Mouse (Mus musculus): Measurements from ENCODE around the gene Pomt1. TPM values are rescaled to one million over a fixed set of nuclear protein-coding genes. Genes with fewer than 3 reads are reported as not detected.

Pomt1 gene
- total and polyA plus RNA-seq, 3 experiments: 13.6 to 16.7 (median 16.0) TPM

GRCm38 (mm10) chr2:32200033-32200432 lies 36.4 kb upstream of the Pomt1 start:
- TF ChIP-seq SMC3 (IDR thresholded peaks at IDR 0.05; ENCODE audit: low read depth, low read length): no peak
- no peak for TF ChIP-seq USF1 (IDR thresholded peaks at IDR 0.05; ENCODE audit: low read depth, low read length)
- TF ChIP-seq MAX (IDR thresholded peaks at IDR 0.05; ENCODE audit: low read length): no peak
- no peak for TF ChIP-seq KAT2A (IDR thresholded peaks at IDR 0.05; ENCODE audit: insufficient replicate concordance, low read length)
- no peak for TF ChIP-seq POLR2A (IDR thresholded peaks at IDR 0.05; ENCODE audit: low read depth, low read length)
- TF ChIP-seq PAX5 (IDR thresholded peaks at IDR 0.05; ENCODE audit: low read length): no peak
- no peak for TF ChIP-seq TCF12 (IDR thresholded peaks at IDR 0.05; ENCODE audit: low read depth, low read length)
- TF ChIP-seq ZNF384 (IDR thresholded peaks at IDR 0.05; ENCODE audit: low read depth, low read length): no peak
- TF ChIP-seq CHD1 (IDR thresholded peaks at IDR 0.05; ENCODE audit: low read depth, low read length): no peak
- TF ChIP-seq MXI1 (IDR thresholded peaks at IDR 0.05; ENCODE audit: low read depth, low read length): no peak
- TF ChIP-seq GABPA (IDR thresholded peaks at IDR 0.05; ENCODE audit: insufficient replicate concordance, low read depth, low read length): no peak
- H3K27me3 ChIP-seq (replicated peaks): no peaks in the 10 kb centered on the region
- in situ Hi-C loops (cut with MboI; ENCODE audit: low pct_ligation_motif_present, low pct_unique_long_range_greater_than_20kb, low sequenced_read_pairs): no loop called here
- H3K36me3 ChIP-seq (replicated peaks in 1 of 2; ENCODE audit: control insufficient read depth in 1 of 2, insufficient read depth in 1 of 2, low read length in 1 of 2): peaks cover 92 to 99% of the 10 kb centered on the region in 2 experiments
- dilution Hi-C loops (cut with MboI; ENCODE audit: extremely low pct_ligation_motif_present, extremely low pct_unique_long_range_greater_than_20kb, low sequenced_read_pairs): no loop called here
- H3K4me2 ChIP-seq (ENCODE audit: insufficient read depth, low read depth, poor library complexity, severe bottlenecking): no peak overlapping the region
- H3K4me3 ChIP-seq (replicated peaks in 1 of 3; ENCODE audit: low read depth in 2 of 3, low read length in 2 of 3, poor library complexity in 1 of 3): no peak overlapping the region
- no peaks in the 10 kb centered on the region for H3K4me1 ChIP-seq (ENCODE audit: control insufficient read depth in 1 of 2, insufficient read depth in 2 of 2)
- H3K9me3 ChIP-seq (replicated peaks; ENCODE audit: low read length): no peaks in the 10 kb centered on the region
- H3K79me2 ChIP-seq (replicated peaks; ENCODE audit: control insufficient read depth, extremely low read depth, insufficient read depth, poor library complexity, severe bottlenecking): 0 out of 2 replicates have a peak, but pooled peaks cover 6% of the 10 kb centered on the region
- no peak overlapping the region for H3K9ac ChIP-seq (ENCODE audit: insufficient read depth, low read depth)
- H3K27ac ChIP-seq (ENCODE audit: insufficient read depth, low read depth): no peak overlapping the region
- no peak for DNase-seq (ENCODE audit: extremely low read depth)

- dilution Hi-C loops (cut with MboI; ENCODE audit: extremely low pct_ligation_motif_present, extremely low pct_unique_long_range_greater_than_20kb, low sequenced_read_pairs): no loop called here
- DNase-seq (ENCODE audit: extremely low read depth): no peak
- Histone ChIP-seq H3K9me3 (replicated peaks; ENCODE audit: low read length) (no peaks in the 10 kb centered on the region), H3K36me3 (replicated peaks in 1 of 2; ENCODE audit: control insufficient read depth in 1 of 2, insufficient read depth in 1 of 2, low read length in 1 of 2) (peaks cover 93 to 99% of the 10 kb centered on the region in 2 experiments), H3K4me3 (replicated peaks in 1 of 3; ENCODE audit: low read depth in 2 of 3, low read length in 2 of 3, poor library complexity in 1 of 3) (no peak overlapping the region), H3K9ac (ENCODE audit: insufficient read depth, low read depth) (no peak overlapping the region), H3K4me1 (ENCODE audit: control insufficient read depth in 1 of 2, insufficient read depth in 2 of 2) (no peaks in the 10 kb centered on the region), H3K27me3 (replicated peaks) (no peaks in the 10 kb centered on the region), H3K79me2 (replicated peaks; ENCODE audit: control insufficient read depth, extremely low read depth, insufficient read depth, poor library complexity, severe bottlenecking) (0 out of 2 replicates have a peak, but pooled peaks cover 6% of the 10 kb centered on the region), H3K27ac (ENCODE audit: insufficient read depth, low read depth) (no peak overlapping the region), H3K4me2 (ENCODE audit: insufficient read depth, low read depth, poor library complexity, severe bottlenecking) (no peak overlapping the region)
- in situ Hi-C loops (cut with MboI; ENCODE audit: low pct_ligation_motif_present, low pct_unique_long_range_greater_than_20kb, low sequenced_read_pairs): no loop called here
- TF ChIP-seq NRF1 (IDR thresholded peaks at IDR 0.05; ENCODE audit: low read depth, low read length) (no peak), TBP (conservative IDR thresholded peaks at IDR 0.05; ENCODE audit: low read depth, low read length) (no peak), POLR2A (IDR thresholded peaks at IDR 0.05; ENCODE audit: low read depth, low read length) (no peak)
Observed at GRCm38 (mm10) chr2:32200712-32201111, 35.7 kb upstream of the Pomt1 start.

- in situ Hi-C loops (cut with MboI; ENCODE audit: low pct_ligation_motif_present, low pct_unique_long_range_greater_than_20kb, low sequenced_read_pairs): no loop called here
- Histone ChIP-seq H3K79me2 (replicated peaks; ENCODE audit: control insufficient read depth, extremely low read depth, insufficient read depth, poor library complexity, severe bottlenecking) (0 out of 2 replicates have a peak, but pooled peaks cover 3% of the 10 kb centered on the region), H3K27me3 (replicated peaks) (no peaks in the 10 kb centered on the region)
Observed at GRCm38 (mm10) chr2:32201527-32201926, 34.9 kb upstream of the Pomt1 start.

More at GRCm38 (mm10) chr2:32201527-32201926, 34.9 kb upstream of the Pomt1 start:
- H3K9me3 ChIP-seq (replicated peaks; ENCODE audit: low read length): no peaks in the 10 kb centered on the region
- no peaks in the 10 kb centered on the region for H3K4me1 ChIP-seq (ENCODE audit: control insufficient read depth in 1 of 2, insufficient read depth in 2 of 2)
- H3K9ac ChIP-seq (ENCODE audit: insufficient read depth, low read depth): no peak overlapping the region
- no peak overlapping the region for H3K27ac ChIP-seq (ENCODE audit: insufficient read depth, low read depth)
- dilution Hi-C loops (cut with MboI; ENCODE audit: extremely low pct_ligation_motif_present, extremely low pct_unique_long_range_greater_than_20kb, low sequenced_read_pairs): no loop called here
- H3K4me3 ChIP-seq (replicated peaks in 1 of 3; ENCODE audit: low read depth in 2 of 3, low read length in 2 of 3, poor library complexity in 1 of 3): no peak overlapping the region
- H3K4me2 ChIP-seq (ENCODE audit: insufficient read depth, low read depth, poor library complexity, severe bottlenecking): no peak overlapping the region
- TF ChIP-seq NRF1 (IDR thresholded peaks at IDR 0.05; ENCODE audit: low read depth, low read length): no peak
- no peak for TF ChIP-seq BHLHE40 (IDR thresholded peaks at IDR 0.05; ENCODE audit: low read depth, low read length)
- no peak for TF ChIP-seq CHD1 (IDR thresholded peaks at IDR 0.05; ENCODE audit: low read depth, low read length)
- TF ChIP-seq GABPA (IDR thresholded peaks at IDR 0.05; ENCODE audit: insufficient replicate concordance, low read depth, low read length): no peak
- no peak for TF ChIP-seq ZC3H11A (IDR thresholded peaks at IDR 0.05; ENCODE audit: low read depth, low read length)
- no peak for TF ChIP-seq CTCF (conservative IDR thresholded peaks at IDR 0.05 in 1 of 2, IDR thresholded peaks at IDR 0.05 in 1 of 2; ENCODE audit: low read depth in 2 of 2, low read length in 2 of 2)
- TF ChIP-seq UBTF (IDR thresholded peaks at IDR 0.05; ENCODE audit: low read depth, low read length): no peak
- no peak for TF ChIP-seq ZNF384 (IDR thresholded peaks at IDR 0.05; ENCODE audit: low read depth, low read length)
- no peak for TF ChIP-seq JUND (conservative IDR thresholded peaks at IDR 0.05; ENCODE audit: low read depth, low read length)
- no peak for TF ChIP-seq NELFE (IDR thresholded peaks at IDR 0.05; ENCODE audit: low read depth, low read length)
- TF ChIP-seq USF2 (conservative IDR thresholded peaks at IDR 0.05; ENCODE audit: low read depth, low read length): no peak
- TF ChIP-seq IRF4 (IDR thresholded peaks at IDR 0.05; ENCODE audit: low read depth, low read length): no peak
- no peak for TF ChIP-seq ETS1 (conservative IDR thresholded peaks at IDR 0.05; ENCODE audit: low read depth, low read length)
- no peak for TF ChIP-seq POLR2A (IDR thresholded peaks at IDR 0.05; ENCODE audit: low read depth, low read length)
- TF ChIP-seq PAX5 (IDR thresholded peaks at IDR 0.05; ENCODE audit: low read length): no peak
- no peak for TF ChIP-seq MAX (IDR thresholded peaks at IDR 0.05; ENCODE audit: low read length)
- TF ChIP-seq MAZ (IDR thresholded peaks at IDR 0.05; ENCODE audit: low read depth, low read length): no peak
- no peak for TF ChIP-seq HCFC1 (IDR thresholded peaks at IDR 0.05; ENCODE audit: low read depth, low read length)
- no peak for DNase-seq (ENCODE audit: extremely low read depth)
- peaks cover 96 to 99% of the 10 kb centered on the region in 2 experiments for H3K36me3 ChIP-seq (replicated peaks in 1 of 2; ENCODE audit: control insufficient read depth in 1 of 2, insufficient read depth in 1 of 2, low read length in 1 of 2)

Measured in CH12.LX (cell line).